Mouse (Mus musculus) adipocyte (in vitro differentiated cells): ENCODE measurements at regions not wholly inside any gene's neighbourhood (a gene's known extent, or its start where the extent isn't known, plus 50 kb on each side); places are given as distances from the start of the nearest gene placed in this dataset.
"Not testable (repeated sequence)": the region's sequence is repeated elsewhere in the genome, so short reads cannot be mapped to it uniquely, and the experiment has no call there.

Experiments
- DNase-seq: peaks from one replicate; pipeline ENCODE4 v3.0.0-alpha.2; 2016; ENCODE audit warnings: low spot score

DNA sequence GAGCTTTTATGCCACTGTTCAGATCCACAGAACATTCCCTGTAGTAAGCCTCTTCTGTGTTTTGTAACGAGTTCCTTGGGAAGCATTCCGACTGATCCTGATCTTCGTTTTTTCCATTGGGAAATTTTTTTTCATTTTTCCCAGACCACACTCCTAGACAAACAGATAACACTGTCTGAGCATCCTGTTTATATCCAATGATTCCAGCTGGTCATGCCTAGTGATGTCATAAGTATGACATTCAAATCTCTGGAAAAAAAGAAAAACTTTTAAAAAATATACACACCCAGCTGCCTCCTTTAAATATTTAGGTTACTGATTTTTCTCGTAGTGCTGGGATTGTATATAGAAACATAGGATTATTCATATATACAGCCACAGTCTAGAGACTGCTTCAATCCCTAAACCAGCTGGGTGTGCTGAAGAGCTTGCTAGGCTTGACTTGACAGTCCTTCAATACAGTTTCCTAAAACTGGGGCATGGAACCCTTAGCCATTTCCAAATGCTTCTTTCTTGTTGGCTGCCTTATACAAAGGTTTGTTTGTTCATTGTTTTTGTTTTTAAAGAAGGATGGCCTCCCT is 116.0 kb upstream of the Ghr start:
- DNase-seq: no peak

GRCm38 (mm10) chr15:3685254-3685653 is 102.0 kb upstream of the Ghr start:
- DNase-seq: no peak

GRCm38 (mm10) chr15:3677026-3677425 is 93.7 kb upstream of the Ghr start:
- DNase-seq: not testable (repeated sequence)

DNA sequence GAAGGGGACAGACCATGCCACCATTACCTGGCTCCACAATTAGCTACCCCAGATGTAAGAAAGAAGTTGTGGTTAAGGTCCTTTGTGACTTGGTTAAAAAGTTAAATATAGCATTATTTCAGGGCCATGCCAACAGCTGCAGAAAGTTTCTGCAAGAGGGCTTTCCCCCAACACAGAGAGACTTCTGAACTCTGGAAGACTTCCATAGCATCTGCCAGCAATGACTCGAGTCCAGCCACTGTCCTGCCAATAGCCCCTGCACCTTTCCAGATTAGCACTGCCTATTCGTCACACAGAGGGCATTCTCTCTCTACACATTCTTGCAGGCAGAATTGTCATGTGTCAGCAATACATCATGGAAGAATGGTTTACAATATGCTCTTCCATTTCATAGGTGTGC is 89.3 kb upstream of the Ghr start:
- peak; percentile 46 for DNase-seq

DNA sequence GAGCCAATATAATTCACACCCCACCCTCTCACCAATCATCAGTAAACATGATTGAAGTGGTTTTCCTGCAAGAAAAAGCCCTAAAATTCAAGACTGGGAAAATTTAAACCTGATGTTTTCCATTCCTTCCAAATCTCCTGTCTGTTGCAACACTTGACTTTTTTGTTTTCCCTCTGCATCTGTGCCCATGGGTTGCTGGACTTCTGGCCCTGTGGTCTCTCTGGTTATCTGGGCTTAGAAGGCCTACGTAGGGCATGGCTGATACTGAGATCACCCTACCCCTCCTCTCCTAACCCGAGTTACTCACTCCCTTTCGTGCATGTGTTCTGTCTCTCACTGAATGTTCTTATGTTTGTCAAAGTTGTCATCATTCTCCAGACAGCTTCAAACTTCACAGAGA is 87.9 kb upstream of the Ghr start:
- peak; percentile 42 for DNase-seq

DNA sequence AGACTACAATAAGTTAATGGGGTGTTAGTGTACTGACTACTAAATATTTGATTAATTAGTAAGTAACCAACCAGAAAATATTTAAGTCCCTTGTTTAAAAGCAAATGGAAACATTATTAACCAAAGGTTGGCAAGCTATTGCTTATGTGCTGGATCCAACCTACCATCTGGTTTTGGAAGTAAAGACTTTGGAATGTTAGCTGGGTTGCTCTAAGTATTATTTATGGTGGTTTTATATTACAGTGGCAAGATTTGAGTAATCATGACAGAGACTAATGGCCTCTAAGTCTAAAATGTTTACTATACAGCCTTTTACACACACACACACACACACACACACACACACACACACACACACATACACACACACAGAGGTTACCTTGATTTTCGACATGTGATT is 86.1 kb upstream of the Ghr start:
- DNase-seq: no peak

DNA sequence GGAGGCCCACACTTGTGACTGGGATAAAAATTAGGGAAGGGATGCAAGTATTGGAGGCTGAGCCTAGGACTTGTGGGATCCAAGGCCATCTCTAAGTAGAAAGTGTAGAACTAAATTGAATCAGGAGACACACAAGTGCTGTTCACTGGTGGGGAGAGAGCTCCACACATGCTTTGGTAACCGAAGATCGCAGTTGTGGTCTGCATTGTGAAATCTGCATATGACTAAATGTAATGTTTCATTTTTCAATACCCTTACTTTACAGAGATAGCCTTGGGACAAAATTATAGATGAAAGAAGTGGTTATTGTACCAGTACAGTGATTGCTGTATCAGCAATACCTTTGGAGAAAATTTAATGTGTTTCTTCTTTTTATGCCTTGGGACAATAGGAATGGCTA is 85.6 kb upstream of the Ghr start:
- no peak for DNase-seq

DNA sequence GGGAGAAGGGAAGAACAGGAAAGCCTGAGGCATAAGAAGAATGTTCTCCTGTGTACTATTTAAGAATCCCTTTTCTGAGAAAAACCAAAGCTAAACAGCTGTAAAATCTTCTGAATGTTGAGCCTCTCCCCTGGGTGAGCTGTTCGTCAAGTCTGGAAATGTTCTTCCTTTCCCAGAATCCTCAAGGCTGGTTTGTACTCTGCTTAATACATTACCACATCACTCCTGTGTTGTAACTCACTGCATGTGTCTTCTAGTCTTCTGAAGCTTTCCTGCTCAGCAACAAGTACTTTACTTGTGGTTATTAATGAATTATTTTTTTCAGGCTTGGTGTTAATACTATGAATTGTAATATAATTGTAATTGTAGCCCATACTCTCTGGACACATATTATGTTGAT is 65.4 kb upstream of the Ghr start:
- peak; percentile 67 for DNase-seq

DNA sequence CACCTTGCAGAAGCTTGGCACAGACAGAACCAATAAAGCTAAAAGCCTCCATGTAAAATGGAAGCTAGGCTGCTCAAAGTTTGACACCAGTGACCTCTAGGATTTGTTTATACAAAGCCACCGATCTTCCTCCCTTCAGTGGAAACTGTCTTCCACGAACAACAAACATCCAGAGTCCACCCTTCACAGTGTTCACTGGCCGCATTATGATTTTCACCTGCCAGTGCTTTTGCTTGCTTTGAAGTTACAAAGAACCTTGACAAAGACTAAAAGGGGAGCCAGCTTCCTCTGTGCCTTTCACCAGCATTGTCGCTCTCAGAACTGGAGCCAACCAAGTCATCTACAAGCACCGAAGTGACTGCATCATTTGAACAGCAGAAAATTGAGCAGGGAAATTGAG is 56.8 kb upstream of the Ghr start:
- no peak for DNase-seq
